Comparison of ENCODE assay signal across 10 mouse cellular contexts in genomic region chr10:130092838-130093440, GRCm38 (mm10). TPM values are rescaled to one million over a fixed set of nuclear protein-coding genes. Genes with fewer than 3 reads are reported as not detected.
DNase-seq lines count a peak whose midpoint lies in the region; ATAC-seq and TF ChIP-seq lines count a peak whose summit lies in the region.
"Had no signal": no experiment of that assay in that cellular context is flagged by ENCODE, and none has a peak within 500 bp of the region (broad histone marks: within the 10 kb centered on the region; RNA-seq: fewer than 3 reads in every experiment).

No protein-coding gene starts in this region.

- H3K27me3 ChIP-seq in hindbrain, embryonic 10.5 days (ENCODE audit: insufficient read depth, poor library complexity, severe bottlenecking), result no peaks in the 10 kb centered on the region
- H3K27me3 ChIP-seq in hindbrain, embryonic 12.5 days, result no peaks in the 10 kb centered on the region
- H3K27me3 ChIP-seq in embryonic facial prominence, embryonic 11.5 days (ENCODE audit: control insufficient read depth, insufficient read depth, low read length), result no peaks in the 10 kb centered on the region
- H3K27me3 ChIP-seq in midbrain, embryonic 14.5 days (ENCODE audit: control insufficient read depth, insufficient read depth, low read length), result no peaks in the 10 kb centered on the region
- H3K27me3 ChIP-seq: embryonic facial prominence, embryonic 13.5 days; megakaryocyte, embryonic 14.5 days had no signal

- intact Hi-C loops in left cerebral cortex, adult 2 months (cut with DNase I), result loop anchor here (5.0 kb wide), 1 partner anchor 546 kb away; no protein-coding TSS in a partner anchor

- H3K4me2 ChIP-seq in hindbrain, embryonic 12.5 days (replicated peaks), result no peak overlapping the region
- no peak overlapping the region for H3K4me2 ChIP-seq in embryonic facial prominence, embryonic 11.5 days (ENCODE audit: low read depth, low read length)
- H3K4me2 ChIP-seq in midbrain, embryonic 14.5 days (ENCODE audit: low read length), result no peak overlapping the region
- H3K4me2 ChIP-seq: embryonic facial prominence, embryonic 13.5 days had no signal

- H3K4me3 ChIP-seq in hindbrain, embryonic 10.5 days, result no peak overlapping the region
- no peak overlapping the region for H3K4me3 ChIP-seq in hindbrain, embryonic 12.5 days
- H3K4me3 ChIP-seq in embryonic facial prominence, embryonic 11.5 days (ENCODE audit: low read depth, low read length), result no peak overlapping the region
- no peak overlapping the region for H3K4me3 ChIP-seq in left cerebral cortex, adult 2 months
- H3K4me3 ChIP-seq in midbrain, embryonic 14.5 days (replicated peaks; ENCODE audit: low read depth, low read length), result no peak overlapping the region
- H3K4me3 ChIP-seq: embryonic facial prominence, embryonic 13.5 days; megakaryocyte, embryonic 14.5 days had no signal

- no peak overlapping the region for H3K27ac ChIP-seq in hindbrain, embryonic 10.5 days
- H3K27ac ChIP-seq in hindbrain, embryonic 12.5 days, result no peak overlapping the region
- H3K27ac ChIP-seq in embryonic facial prominence, embryonic 11.5 days (replicated peaks; ENCODE audit: low read depth, low read length), result no peak overlapping the region
- H3K27ac ChIP-seq in left cerebral cortex, adult 2 months, result no peak overlapping the region
- H3K27ac ChIP-seq in midbrain, embryonic 14.5 days (replicated peaks; ENCODE audit: low read depth, low read length), result no peak overlapping the region
- H3K27ac ChIP-seq: embryonic facial prominence, embryonic 13.5 days had no signal

- TF ChIP-seq CTCF in left cerebral cortex, adult 2 months (IDR thresholded peaks at IDR 0.05), result peak; percentile 67

- H3K36me3 ChIP-seq in hindbrain, embryonic 10.5 days, result no peaks in the 10 kb centered on the region
- no peaks in the 10 kb centered on the region for H3K36me3 ChIP-seq in hindbrain, embryonic 12.5 days
- no peaks in the 10 kb centered on the region for H3K36me3 ChIP-seq in embryonic facial prominence, embryonic 11.5 days (replicated peaks; ENCODE audit: control insufficient read depth, insufficient read depth, low read depth, low read length)
- H3K36me3 ChIP-seq in midbrain, embryonic 14.5 days (ENCODE audit: control insufficient read depth, insufficient read depth, low read length), result no peaks in the 10 kb centered on the region
- H3K36me3 ChIP-seq: embryonic facial prominence, embryonic 13.5 days had no signal

- ATAC-seq in hindbrain, embryonic 12.5 days (ENCODE audit: low FRiP score), result no peak
- no peak for ATAC-seq in embryonic facial prominence, embryonic 11.5 days (replicated peaks; ENCODE audit: insufficient number of reproducible peaks, low FRiP score, low TSS enrichment, low read depth)
- peak; percentile 50 for ATAC-seq in inflammation-experienced regulatory T-cells, adult 6 months
- peak; percentile 66; the same call in 1 of the 2 replicates for ATAC-seq in midbrain, embryonic 14.5 days (ENCODE audit: low FRiP score, low TSS enrichment)

- no peaks in the 10 kb centered on the region for H3K4me1 ChIP-seq in hindbrain, embryonic 10.5 days (replicated peaks)
- no peaks in the 10 kb centered on the region for H3K4me1 ChIP-seq in hindbrain, embryonic 12.5 days
- H3K4me1 ChIP-seq in embryonic facial prominence, embryonic 11.5 days (ENCODE audit: control insufficient read depth, insufficient read depth, low read length), result no peaks in the 10 kb centered on the region
- no peaks in the 10 kb centered on the region for H3K4me1 ChIP-seq in midbrain, embryonic 14.5 days (ENCODE audit: control insufficient read depth, insufficient read depth, low read length)
- H3K4me1 ChIP-seq: embryonic facial prominence, embryonic 13.5 days; megakaryocyte, embryonic 14.5 days had no signal

- H3K9ac ChIP-seq in hindbrain, embryonic 12.5 days, result no peak overlapping the region
- no peak overlapping the region for H3K9ac ChIP-seq in embryonic facial prominence, embryonic 11.5 days (replicated peaks; ENCODE audit: low read length)
- no peak overlapping the region for H3K9ac ChIP-seq in midbrain, embryonic 14.5 days (replicated peaks; ENCODE audit: low read length)
- H3K9ac ChIP-seq: embryonic facial prominence, embryonic 13.5 days had no signal

- WGBS in hindbrain, embryonic 10.5 days, result 21% methylated on average over 5 of the region's 5 CpGs
- 24% methylated on average over 5 of the region's 5 CpGs for WGBS in hindbrain, embryonic 12.5 days
- WGBS in embryonic facial prominence, embryonic 11.5 days, result 19% methylated on average over 5 of the region's 5 CpGs
- WGBS in midbrain, embryonic 14.5 days, result 24% methylated on average over 5 of the region's 5 CpGs

- H3K9me3 ChIP-seq in hindbrain, embryonic 10.5 days, result no peaks in the 10 kb centered on the region
- H3K9me3 ChIP-seq in hindbrain, embryonic 12.5 days (replicated peaks), result no peaks in the 10 kb centered on the region
- no peaks in the 10 kb centered on the region for H3K9me3 ChIP-seq in embryonic facial prominence, embryonic 11.5 days (replicated peaks; ENCODE audit: control insufficient read depth, low read length)
- H3K9me3 ChIP-seq in midbrain, embryonic 14.5 days (ENCODE audit: control insufficient read depth, low read length), result no peaks in the 10 kb centered on the region
- H3K9me3 ChIP-seq: embryonic facial prominence, embryonic 13.5 days; megakaryocyte, embryonic 14.5 days had no signal

- peak; percentile 42 for DNase-seq in hindbrain, embryonic 10.5 days (ENCODE audit: low spot score)
- DNase-seq in adrenal gland, adult 18-20 months (ENCODE audit: low spot score in 2 of 2), result peak; percentile 37 to 51
- peak; percentile 74 for DNase-seq in embryonic facial prominence, embryonic 11.5 days (ENCODE audit: low spot score)
- DNase-seq in left cerebral cortex, adult 2 months (ENCODE audit: extremely low spot score in 1 of 2, low spot score in 2 of 2), result peak; percentile 45 to 74
- peak; percentile 87 for DNase-seq in midbrain, embryonic 14.5 days
- DNase-seq in urinary bladder, postnatal 36 days (ENCODE audit: low spot score in 2 of 2), result peak; percentile 7 to 9

RNA-seq across cellular contexts. Expression of gene Olfr822, which starts 21.9 kb away (rescaled TPM):
- not detected in 2 replicates for polyA plus RNA-seq in hindbrain, embryonic 10.5 days (2016; fragmentation: Nextera tagmentation; extraction: Ambion mirVana)
- not detected in 2 replicates for polyA plus RNA-seq in hindbrain, embryonic 12.5 days (2016; fragmentation: Nextera tagmentation; extraction: Ambion mirVana)
- total RNA-seq in adrenal gland, adult 18-20 months (2021), result not detected
- polyA plus RNA-seq in embryonic facial prominence, embryonic 11.5 days (2014; fragmentation: Nextera tagmentation; extraction: Ambion mirVana), result not detected in 2 replicates
- under 1 TPM in 1 of 3 experiments, not detected in 2; 0.16 TPM for polyA plus RNA-seq in inflammation-experienced regulatory T-cells, adult 6 months (2017; shearing (Covaris generic))
- not detected for total RNA-seq in left cerebral cortex, adult 2 months (2021)
- not detected in 2 replicates for polyA plus RNA-seq in midbrain, embryonic 14.5 days (2014; fragmentation: Nextera tagmentation; extraction: Ambion mirVana)
- polyA plus RNA-seq: embryonic facial prominence, embryonic 13.5 days had no signal

RNA-seq across cellular contexts. Expression of gene Olfr823, which starts 22.2 kb away (rescaled TPM):
- not detected in 2 replicates for polyA plus RNA-seq in hindbrain, embryonic 10.5 days (2016; fragmentation: Nextera tagmentation; extraction: Ambion mirVana)
- not detected in 2 replicates for polyA plus RNA-seq in hindbrain, embryonic 12.5 days (2016; fragmentation: Nextera tagmentation; extraction: Ambion mirVana)
- total RNA-seq in adrenal gland, adult 18-20 months (2021), result not detected
- polyA plus RNA-seq in embryonic facial prominence, embryonic 11.5 days (2014; fragmentation: Nextera tagmentation; extraction: Ambion mirVana), result not detected in 2 replicates
- not detected for polyA plus RNA-seq in inflammation-experienced regulatory T-cells, adult 6 months (2017; shearing (Covaris generic))
- total RNA-seq in left cerebral cortex, adult 2 months (2021), result not detected
- not detected in 2 replicates for polyA plus RNA-seq in midbrain, embryonic 14.5 days (2014; fragmentation: Nextera tagmentation; extraction: Ambion mirVana)
- polyA plus RNA-seq: embryonic facial prominence, embryonic 13.5 days had no signal

RNA-seq across cellular contexts. Expression of gene Olfr824, which starts 36.9 kb away (rescaled TPM):
- polyA plus RNA-seq in hindbrain, embryonic 10.5 days (2016; fragmentation: Nextera tagmentation; extraction: Ambion mirVana), result not detected in 2 replicates
- polyA plus RNA-seq in hindbrain, embryonic 12.5 days (2016; fragmentation: Nextera tagmentation; extraction: Ambion mirVana), result not detected in 2 replicates
- not detected for total RNA-seq in adrenal gland, adult 18-20 months (2021)
- not detected in 2 replicates for polyA plus RNA-seq in embryonic facial prominence, embryonic 11.5 days (2014; fragmentation: Nextera tagmentation; extraction: Ambion mirVana)
- not detected for polyA plus RNA-seq in inflammation-experienced regulatory T-cells, adult 6 months (2017; shearing (Covaris generic))
- not detected for total RNA-seq in left cerebral cortex, adult 2 months (2021)
- not detected in 2 replicates for polyA plus RNA-seq in midbrain, embryonic 14.5 days (2014; fragmentation: Nextera tagmentation; extraction: Ambion mirVana)
- polyA plus RNA-seq: embryonic facial prominence, embryonic 13.5 days had no signal

Comparison
In these comparisons a context has a peak if more than half of its experiments do, and no peak if none do; other contexts are left out.
1. DNase-seq: peak in every context shown above with its lines; median percentile 87 in midbrain, embryonic 14.5 days; 74 in embryonic facial prominence, embryonic 11.5 days; 60 in left cerebral cortex, adult 2 months; 44 in adrenal gland, adult 18-20 months; 42 in hindbrain, embryonic 10.5 days; 8 in urinary bladder, postnatal 36 days.
2. ATAC-seq: peak in inflammation-experienced regulatory T-cells, adult 6 months (single experiment) and midbrain, embryonic 14.5 days (single experiment); none in hindbrain, embryonic 12.5 days (single experiment) and embryonic facial prominence, embryonic 11.5 days (single experiment).